Mouse (Mus musculus): ENCODE measurements at regions not wholly inside any gene's neighbourhood (a gene's known extent, or its start where the extent isn't known, plus 50 kb on each side); places are given as distances from the start of the nearest gene placed in this dataset.

- TF ChIP-seq POLR2A (IDR thresholded peaks at IDR 0.05; ENCODE audit: insufficient read depth, low read depth, low read length) (no peak), CTCF (IDR thresholded peaks at IDR 0.05; ENCODE audit: insufficient read depth, low read depth, low read length) (no peak)
Measured at GRCm38 (mm10) chr19:15736200-15736599, 210.9 kb downstream of the Psat1 start.
